In the genomic region with DNA sequence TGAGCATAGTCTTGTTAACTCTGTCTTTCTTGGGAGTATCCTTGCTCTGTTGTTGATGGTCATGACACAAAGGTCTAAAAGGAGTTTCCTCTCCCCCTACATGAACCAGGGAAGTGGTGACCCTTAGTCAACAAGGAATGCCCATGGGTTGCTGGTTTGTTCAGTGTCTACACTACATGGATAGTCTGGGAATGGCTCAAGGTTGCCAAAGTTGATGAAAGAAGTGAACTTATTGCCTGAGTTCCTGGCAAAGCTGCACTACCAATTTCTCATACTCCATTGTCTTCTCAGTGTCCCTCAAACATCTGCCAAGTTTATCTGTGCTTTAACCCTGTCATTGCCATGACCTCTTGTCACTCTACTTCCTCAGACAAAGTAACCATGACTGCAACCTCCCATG, we compare ENCODE assay signal across 15 mouse cellular contexts.
"Had no signal": no experiment of that assay in that cellular context is flagged by ENCODE, and none has a peak within 500 bp of the region (broad histone marks: within the 10 kb centered on the region; RNA-seq: fewer than 3 reads in every experiment).

No protein-coding gene starts in this region.

- H3K27ac ChIP-seq: liver, embryonic 14.5 days; midbrain, embryonic 12.5 days; neural tube, embryonic 12.5 days; stomach, embryonic 15.5 days had no signal

- DNase-seq: lung, adult 18-20 months; lung, embryonic 14.5 days; lung, postnatal 10 days; lung, postnatal 4 days; midbrain, embryonic 14.5 days; right cerebral cortex, adult 18-20 months; thymus, adult 18-20 months; thymus, postnatal 14 days; thymus, postnatal 36 days had no signal

- H3K4me2 ChIP-seq: lung, embryonic 14.5 days; midbrain, embryonic 12.5 days; neural tube, embryonic 12.5 days; stomach, embryonic 15.5 days had no signal

- H3K4me3 ChIP-seq: megakaryocyte, embryonic 14.5 days; midbrain, embryonic 12.5 days; neural tube, embryonic 12.5 days; stomach, embryonic 15.5 days had no signal

- H3K9ac ChIP-seq: liver, embryonic 14.5 days; lung, embryonic 14.5 days; midbrain, embryonic 12.5 days; neural tube, embryonic 12.5 days; stomach, embryonic 15.5 days had no signal

- H3K4me1 ChIP-seq: midbrain, embryonic 12.5 days; neural tube, embryonic 12.5 days; stomach, embryonic 15.5 days had no signal

- H3K9me3 ChIP-seq: megakaryocyte, embryonic 14.5 days; midbrain, embryonic 12.5 days; neural tube, embryonic 12.5 days; stomach, embryonic 15.5 days had no signal

- H3K27me3 ChIP-seq: megakaryocyte, embryonic 14.5 days; midbrain, embryonic 12.5 days; neural tube, embryonic 12.5 days; stomach, embryonic 15.5 days had no signal

- H3K36me3 ChIP-seq: midbrain, embryonic 12.5 days; neural tube, embryonic 12.5 days; stomach, embryonic 15.5 days had no signal

- ATAC-seq: midbrain, embryonic 16.5 days had no signal
